Mouse (Mus musculus) ES-E14 (cell line): Measurements from ENCODE around the gene Trp53bp2. TPM values are rescaled to one million over a fixed set of nuclear protein-coding genes. Genes with fewer than 3 reads are reported as not detected.

Experiments used
- DNase-seq: peaks from one replicate; pipeline ENCODE4 v3.0.0-alpha.2; 2013; ENCODE audit warnings: low read depth, low spot score
- H3K27ac ChIP-seq: 2 replicates; pipeline ENCODE4 v1.5.1; 2012; ENCODE audit warnings: low read depth, mild to moderate bottlenecking, low read length, moderate library complexity, mixed read lengths; ENCODE audit not compliant: poor library complexity, insufficient read depth, severe bottlenecking
- H3K36me3 ChIP-seq: 2 replicates; pipeline ENCODE4 v1.6.1; 2012; ENCODE audit warnings: mild to moderate bottlenecking, low read length, moderate library complexity, mixed read lengths; ENCODE audit not compliant: control insufficient read depth, poor library complexity, insufficient read depth, severe bottlenecking
- H3K4me1 ChIP-seq, 2 experiments: fragments of 150-350 bp in 1 of 2; sonication (generic) in 1 of 2; 2 replicates each; pipeline ENCODE4 v1.6.1; 2012; ENCODE audit warnings: low read length in 2 of 2, mild to moderate bottlenecking in 1 of 2, mixed read lengths in 1 of 2; ENCODE audit not compliant: control insufficient read depth in 2 of 2, insufficient read depth in 2 of 2, poor library complexity in 1 of 2
- H3K4me3 ChIP-seq, 2 experiments: fragments of 150-350 bp in 1 of 2; sonication (generic) in 1 of 2; 2 replicates each; pipeline ENCODE4 v1.5.1; 2012; ENCODE audit warnings: low read length in 2 of 2, low read depth in 1 of 2, mild to moderate bottlenecking in 1 of 2, mixed read lengths in 1 of 2; ENCODE audit not compliant: insufficient read depth in 1 of 2, poor library complexity in 1 of 2, severe bottlenecking in 1 of 2
- H3K9ac ChIP-seq: 2 replicates; pipeline ENCODE4 v1.6.1; 2012; ENCODE audit warnings: low read depth, mild to moderate bottlenecking, low read length, mixed read lengths; ENCODE audit not compliant: poor library complexity, insufficient read depth, severe bottlenecking
- H3K9me3 ChIP-seq: fragments of 150-350 bp; sonication (generic); 2 replicates; pipeline ENCODE4 v1.6.1; 2012; ENCODE audit warnings: low read depth, mild to moderate bottlenecking, low read length; ENCODE audit not compliant: control insufficient read depth, insufficient read depth
- CHD2 ChIP-seq: IDR thresholded peaks from 2 replicates; pipeline ENCODE4 v1.6.1; 2014; ENCODE audit warnings: mild to moderate bottlenecking, low read depth, low read length, inconsistent platforms
- HCFC1 ChIP-seq: IDR thresholded peaks from 2 replicates; pipeline ENCODE4 v1.6.1; 2012; ENCODE audit warnings: low read length, inconsistent platforms, borderline replicate concordance; ENCODE audit not compliant: insufficient read depth
- MAFK ChIP-seq: IDR thresholded peaks from 2 replicates; pipeline ENCODE4 v1.6.1; 2014; ENCODE audit warnings: mild to moderate bottlenecking, low read depth, low read length, inconsistent platforms; ENCODE audit not compliant: insufficient read depth
- ZC3H11A ChIP-seq: IDR thresholded peaks from 2 replicates; pipeline ENCODE4 v1.6.1; 2012; ENCODE audit warnings: low read depth, mild to moderate bottlenecking, inconsistent platforms, low read length, borderline replicate concordance
- in situ Hi-C, 2 experiments: fragments of 600-800 bp; cut with MboI; formaldehyde crosslinking; loops; one replicate each; pipeline ENCODE4 v1.15.1; 2025; ENCODE audit warnings: low sequenced_read_pairs in 2 of 2, inconsistent platforms in 1 of 2; ENCODE audit not compliant: unreplicated experiment in 2 of 2
- total RNA-seq: library from RNA; depleted of rRNA; stranded (reverse); fragments of 300-350 nt; gene quantifications from 2 replicates; pipeline ENCODE4 v1.2.3, GENCODE M21; 2012; rRNA removed

The Trp53bp2 gene
- total RNA-seq, 1 experiment = 9.5 TPM

- no peaks in the 10 kb centered on the region for H3K36me3 ChIP-seq
- no peak overlapping the region for H3K9ac ChIP-seq
- in situ Hi-C loops = no loop called here
- peaks cover 0 to 15% of the 10 kb centered on the region in 2 experiments; a peak in 3 of 4 replicates for H3K4me1 ChIP-seq
- no peak overlapping the region for H3K4me3 ChIP-seq
- H3K27ac ChIP-seq = no peak overlapping the region
- no peaks in the 10 kb centered on the region for H3K9me3 ChIP-seq
- TF ChIP-seq CHD2 = no peak
- TF ChIP-seq HCFC1 = no peak
- TF ChIP-seq MAFK = no peak
- no peak for TF ChIP-seq ZC3H11A
- no peak for DNase-seq
These were observed 102.8 kb downstream of the Trp53bp2 start for GRCm38 (mm10) chr1:182511778-182512177.

Other genes starting within 250 kb of the Trp53bp2 start
- 0.04 TPM in 1 of 2 replicates, not detected in the other for gene Vmn1r1, start 244.7 kb upstream of the Trp53bp2 start, total RNA-seq
- gene Degs1, start 126.4 kb upstream of the Trp53bp2 start, total RNA-seq = 126 and 154 TPM in 2 replicates
- 25.8 TPM in 2 replicates for gene Fbxo28, start 67.5 kb upstream of the Trp53bp2 start, total RNA-seq
- gene Capn2, start 108.4 kb downstream of the Trp53bp2 start, total RNA-seq = 38.3 and 72.3 TPM in 2 replicates
- gene Capn8, start 155.8 kb downstream of the Trp53bp2 start, total RNA-seq = not detected in 2 replicates